Mouse (Mus musculus): ENCODE measurements around the gene Pex26.

GRCm38 (mm10) chr6:121211743-121212142, 28.3 kb downstream of the Pex26 start:
- TF ChIP-seq POLR2A (IDR thresholded peaks at IDR 0.05; ENCODE audit: low read depth, low read length) (no peak), CTCF (conservative IDR thresholded peaks at IDR 0.05; ENCODE audit: insufficient read depth, insufficient read length, low read depth, low read length) (no peak)
